Mouse (Mus musculus) myocyte (in vitro differentiated cells): ENCODE measurements around the gene Rpl11. TPM values are rescaled to one million over a fixed set of nuclear protein-coding genes. Genes with fewer than 3 reads are reported as not detected.

ENCODE experiments used
- H3K27me3 ChIP-seq: one replicate; pipeline ENCODE4 v1.6.1; 2011; ENCODE audit not compliant: control insufficient read depth, insufficient read depth, insufficient read length
- H3K36me3 ChIP-seq: one replicate; pipeline ENCODE4 v1.6.1; 2011; ENCODE audit not compliant: control insufficient read depth, insufficient read depth
- H3K4me2 ChIP-seq: one replicate; pipeline ENCODE4 v1.6.1; 2011; ENCODE audit warnings: low read depth, control low read depth
- H3K4me3 ChIP-seq: one replicate; pipeline ENCODE4 v1.5.1; 2011; ENCODE audit warnings: mild to moderate bottlenecking, control low read depth, moderate library complexity
- H3K79me2 ChIP-seq: one replicate; pipeline ENCODE4 v1.6.1; 2011; ENCODE audit not compliant: control insufficient read depth, insufficient read depth
- H3ac ChIP-seq: one replicate; pipeline ENCODE4 v1.6.1; 2011; ENCODE audit not compliant: control insufficient read depth, insufficient read length
- CEBPB ChIP-seq: IDR thresholded peaks from 2 replicates; pipeline ENCODE4 v1.6.1; 2011; ENCODE audit warnings: mild to moderate bottlenecking, moderate library complexity; ENCODE audit not compliant: poor library complexity, insufficient read depth, severe bottlenecking
- E2F4 ChIP-seq: IDR thresholded peaks from one replicate; pipeline ENCODE4 v1.6.1; 2011; ENCODE audit warnings: mild to moderate bottlenecking, control low read depth, moderate library complexity; ENCODE audit not compliant: insufficient read depth
- MAX ChIP-seq: IDR thresholded peaks from one replicate; pipeline ENCODE4 v1.6.1; 2011; ENCODE audit warnings: low read depth, mild to moderate bottlenecking, control low read depth
- MYOD1 ChIP-seq, 3 experiments: IDR thresholded peaks; one replicate each; pipeline ENCODE4 v1.6.1; 2011; ENCODE audit warnings: control low read depth in 2 of 3, low read depth in 2 of 3, mild to moderate bottlenecking in 2 of 3, moderate library complexity in 1 of 3; ENCODE audit not compliant: insufficient read length in 2 of 3, control insufficient read depth in 1 of 3
- MYOG ChIP-seq, 3 experiments: IDR thresholded peaks; one replicate each; pipeline ENCODE4 v1.6.1; 2011; ENCODE audit warnings: control low read depth in 2 of 3, low read depth in 2 of 3, mild to moderate bottlenecking in 2 of 3; ENCODE audit not compliant: insufficient read length in 2 of 3, control insufficient read depth in 1 of 3, insufficient read depth in 1 of 3
- POLR2A ChIP-seq: IDR thresholded peaks from one replicate; pipeline ENCODE4 v1.6.1; 2011; ENCODE audit warnings: low read depth, mild to moderate bottlenecking, control low read depth, moderate library complexity; ENCODE audit not compliant: insufficient read length
- POLR2AphosphoS2 ChIP-seq: IDR thresholded peaks from one replicate; pipeline ENCODE4 v1.6.1; 2011; ENCODE audit warnings: low read depth, control low read depth; ENCODE audit not compliant: insufficient read length
- REST ChIP-seq: IDR thresholded peaks from one replicate; pipeline ENCODE4 v1.6.1; 2011; ENCODE audit warnings: mild to moderate bottlenecking, control low read depth, moderate library complexity; ENCODE audit not compliant: insufficient read depth, insufficient read length
- SRF ChIP-seq: IDR thresholded peaks from one replicate; pipeline ENCODE4 v1.6.1; 2011; ENCODE audit warnings: low read depth; ENCODE audit not compliant: control insufficient read depth, insufficient read length
- TCF12 ChIP-seq: IDR thresholded peaks from one replicate; pipeline ENCODE4 v1.6.1; 2011; ENCODE audit warnings: mild to moderate bottlenecking, control low read depth; ENCODE audit not compliant: poor library complexity, insufficient read depth, severe bottlenecking
- TCF3 ChIP-seq: IDR thresholded peaks from one replicate; pipeline ENCODE4 v1.6.1; 2011; ENCODE audit warnings: low read depth, control low read depth; ENCODE audit not compliant: insufficient read length
- USF1 ChIP-seq: IDR thresholded peaks from one replicate; pipeline ENCODE4 v1.6.1; 2011; ENCODE audit warnings: low read depth, mild to moderate bottlenecking, control low read depth, moderate library complexity
- polyA plus RNA-seq: library from polyadenylated mRNA; unstranded; fragments of >200 nt; fragmentation: generic; extraction: Trizol; gene quantifications from one replicate; pipeline ENCODE4 v1.2.1, GENCODE M21; 2012; ENCODE audit warnings: missing spikeins

The Rpl11 gene
- polyA plus RNA-seq, 1 experiment: 1,551 TPM

DNA sequence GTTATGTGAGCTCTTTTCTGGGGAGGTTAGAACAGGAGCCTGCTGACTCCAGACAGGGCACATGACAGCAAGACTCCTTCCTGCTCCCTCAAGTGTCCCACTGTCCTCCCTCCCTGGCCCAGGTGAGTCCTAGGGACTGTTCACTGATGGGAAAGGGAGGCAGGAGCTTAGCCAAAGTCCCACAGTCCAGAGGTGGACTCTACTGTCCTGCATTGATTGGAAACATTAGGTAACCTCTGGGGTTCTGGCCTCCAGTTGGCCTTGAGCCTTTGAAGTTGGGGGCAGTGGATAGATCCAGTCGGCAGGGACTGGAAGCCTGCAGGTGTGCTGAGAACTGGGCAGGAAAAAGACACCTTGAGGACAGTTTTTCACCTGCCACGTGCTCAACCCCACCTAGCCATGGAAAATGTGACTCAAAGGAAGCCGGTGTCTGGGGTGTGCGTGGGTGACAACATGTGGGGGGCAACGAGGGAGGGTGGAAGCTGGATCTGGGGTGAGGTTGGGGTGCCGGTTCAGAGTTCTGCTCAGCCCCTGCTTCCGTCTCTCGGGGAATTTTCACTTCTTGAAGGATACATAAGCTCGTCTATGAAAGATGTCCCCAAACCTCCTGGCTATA lies 42.4 kb upstream of the Rpl11 start:
- no peaks in the 10 kb centered on the region for H3K36me3 ChIP-seq
- no peaks in the 10 kb centered on the region for H3K27me3 ChIP-seq
- no peaks in the 10 kb centered on the region for H3K79me2 ChIP-seq
- H3K4me2 ChIP-seq: no peak overlapping the region
- no peak overlapping the region for H3K4me3 ChIP-seq
- TF ChIP-seq CEBPB (no peak), MYOG (IDR thresholded peaks at IDR 0.05; ENCODE audit: control insufficient read depth in 1 of 3, insufficient read depth in 1 of 3, insufficient read length in 2 of 3, low read depth in 2 of 3) (no peak), SRF (no peak), USF1 (no peak), E2F4 (no peak), TCF12 (no peak), REST (no peak), POLR2A (no peak), TCF3 (no peak)
- H3ac ChIP-seq: no peak overlapping the region

DNA sequence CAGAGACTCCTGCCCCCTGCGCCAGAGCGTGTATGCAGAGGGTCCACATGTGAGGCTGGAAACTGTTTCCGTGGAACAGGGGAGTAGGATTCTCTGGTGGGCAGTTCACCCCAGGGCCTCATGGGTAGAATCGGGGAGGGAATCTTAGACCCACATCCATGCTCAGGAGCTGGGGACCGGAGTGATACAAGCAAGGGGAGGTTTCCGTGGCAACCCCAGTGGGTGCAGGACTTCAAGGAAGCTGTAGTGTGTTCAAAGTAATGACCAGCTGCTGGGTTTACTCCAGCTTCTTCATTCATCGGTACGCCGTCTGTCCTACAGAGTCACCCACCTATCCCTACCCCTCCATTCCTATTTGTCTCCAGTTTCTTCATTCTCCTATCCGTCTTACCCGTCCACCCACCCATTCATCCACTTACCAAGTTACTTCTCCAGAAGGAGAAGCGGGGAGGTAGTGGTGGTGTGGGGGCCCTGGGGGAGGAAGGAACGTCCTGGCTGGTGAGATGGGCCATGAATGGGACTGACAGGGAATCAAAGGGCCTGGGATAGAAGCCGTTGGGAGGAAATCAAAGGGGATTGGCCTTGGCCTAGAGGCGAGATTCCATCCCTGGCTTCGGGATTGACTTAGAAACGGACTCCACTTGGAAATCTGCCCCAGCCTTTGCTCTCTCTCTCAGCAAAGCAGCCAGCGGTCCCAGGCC lies 41.4 kb upstream of the Rpl11 start:
- Histone ChIP-seq H3K27me3 (no peaks in the 10 kb centered on the region), H3ac (no peak overlapping the region), H3K36me3 (no peaks in the 10 kb centered on the region), H3K4me2 (no peak overlapping the region), H3K79me2 (no peaks in the 10 kb centered on the region), H3K4me3 (no peak overlapping the region)
- no peak for TF ChIP-seq USF1
- TF ChIP-seq SRF: no peak

- no peak for TF ChIP-seq TCF3
- no peak for TF ChIP-seq CEBPB
- TF ChIP-seq SRF: no peak
- TF ChIP-seq MAX: no peak
- no peak for TF ChIP-seq TCF12
- no peak for TF ChIP-seq POLR2A
- no peak for TF ChIP-seq E2F4
- TF ChIP-seq MYOG (IDR thresholded peaks at IDR 0.05; ENCODE audit: control insufficient read depth in 1 of 3, insufficient read depth in 1 of 3, insufficient read length in 2 of 3, low read depth in 2 of 3): no peak
- TF ChIP-seq POLR2AphosphoS2: no peak
- Histone ChIP-seq H3K79me2 (no peaks in the 10 kb centered on the region), H3K4me2 (no peak overlapping the region), H3K27me3 (no peaks in the 10 kb centered on the region), H3ac (no peak overlapping the region), H3K4me3 (no peak overlapping the region), H3K36me3 (no peaks in the 10 kb centered on the region)
These were observed 39.3 kb upstream of the Rpl11 start for GRCm38 (mm10) chr4:136092498-136092897.

DNA sequence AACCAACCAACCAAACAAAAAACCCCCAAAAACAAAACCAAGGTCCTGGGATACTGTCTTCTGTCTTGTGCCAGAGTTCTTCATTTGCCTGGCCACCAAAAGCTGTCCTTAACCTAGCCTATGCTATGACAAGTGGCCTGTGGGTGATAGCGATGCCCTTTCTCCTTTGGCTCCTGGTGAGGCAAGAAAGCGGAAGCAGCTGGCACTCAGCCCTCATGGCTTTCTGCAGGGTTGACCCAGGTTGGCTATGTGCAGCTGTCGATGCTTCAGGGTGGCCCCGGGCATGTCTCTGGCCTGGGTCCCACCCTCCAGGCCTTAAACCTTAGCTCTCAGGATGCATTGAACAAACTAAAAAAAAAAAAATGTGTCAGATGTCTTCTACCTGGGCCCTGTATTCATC lies 38.1 kb upstream of the Rpl11 start:
- TF ChIP-seq MYOG (IDR thresholded peaks at IDR 0.05; ENCODE audit: control insufficient read depth in 1 of 3, insufficient read depth in 1 of 3, insufficient read length in 2 of 3, low read depth in 2 of 3) (peak in 1 of 3 experiments; percentile 60), CEBPB (no peak), MYOD1 (IDR thresholded peaks at IDR 0.05; ENCODE audit: control insufficient read depth in 1 of 3, insufficient read length in 2 of 3, low read depth in 2 of 3) (peak in 1 of 3 experiments; percentile 12)
- no peak overlapping the region for H3K4me2 ChIP-seq

DNA sequence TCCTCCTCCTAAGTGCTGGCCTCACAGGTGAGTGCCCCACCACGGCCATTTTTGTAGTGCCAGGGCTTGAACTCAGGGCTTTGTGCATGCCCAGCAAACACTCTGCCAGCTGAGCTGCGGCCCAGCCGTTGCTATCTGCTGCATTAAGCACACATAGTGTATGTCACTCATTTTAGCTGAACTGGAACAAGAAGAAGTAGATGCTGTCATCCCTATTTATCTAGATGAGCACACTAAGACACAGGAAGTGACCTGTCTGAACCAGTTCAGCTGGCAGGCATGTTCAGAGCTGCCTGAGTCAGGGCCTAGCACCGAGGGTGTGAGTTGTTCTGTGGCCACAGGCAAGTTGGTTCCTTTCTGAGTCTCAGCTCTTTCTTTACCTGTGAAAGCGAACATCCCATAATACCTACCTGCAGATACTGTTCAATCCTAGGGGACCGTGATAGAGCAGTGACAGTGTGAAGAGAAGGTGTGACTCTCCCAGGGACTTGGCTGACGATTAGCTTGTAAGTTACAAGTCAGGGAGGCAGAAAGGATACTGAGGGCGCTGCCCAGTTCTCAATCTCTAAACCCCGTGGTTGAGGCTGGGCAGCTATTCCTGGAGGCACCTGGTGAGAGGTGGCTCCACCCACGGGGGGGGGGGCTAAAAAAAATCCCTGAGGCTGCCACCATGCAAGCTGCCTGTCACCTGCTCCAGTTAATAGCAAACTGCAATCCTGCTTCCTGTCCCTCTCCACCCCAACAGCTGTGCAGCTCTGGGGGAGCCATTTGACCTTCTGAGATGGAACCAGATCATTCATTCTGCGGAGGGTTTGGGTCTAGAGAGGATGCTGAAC lies 36.7 kb upstream of the Rpl11 start:
- Histone ChIP-seq H3K27me3 (no peaks in the 10 kb centered on the region), H3K4me3 (no peak overlapping the region), H3K79me2 (no peaks in the 10 kb centered on the region), H3ac (no peak overlapping the region), H3K36me3 (no peaks in the 10 kb centered on the region), H3K4me2 (no peak overlapping the region)
- TF ChIP-seq E2F4 (no peak), MAX (no peak), MYOD1 (IDR thresholded peaks at IDR 0.05; ENCODE audit: control insufficient read depth in 1 of 3, insufficient read length in 2 of 3, low read depth in 2 of 3) (peak in 1 of 3 experiments; percentile 71), POLR2AphosphoS2 (no peak), MYOG (IDR thresholded peaks at IDR 0.05; ENCODE audit: control insufficient read depth in 1 of 3, insufficient read depth in 1 of 3, insufficient read length in 2 of 3, low read depth in 2 of 3) (peak in 1 of 3 experiments; percentile 29)

More for the DNA sequence above, 38.1 kb upstream of the Rpl11 start:
- Histone ChIP-seq H3K79me2 (no peaks in the 10 kb centered on the region), H3K36me3 (no peaks in the 10 kb centered on the region), H3K27me3 (no peaks in the 10 kb centered on the region), H3K4me3 (no peak overlapping the region), H3ac (no peak overlapping the region)
